ENCODE assay signal across 29 mouse cellular contexts in genomic region chr5:72493906-72494305, GRCm38 (mm10). TPM values are rescaled to one million over a fixed set of nuclear protein-coding genes. Genes with fewer than 3 reads are reported as not detected.
A peak's percentile ranks its signal among the peaks of the same experiment; 100 is the strongest.
DNase-seq lines count a peak whose midpoint lies in the region; ATAC-seq lines count a peak whose summit lies in the region.
"Had no signal": no experiment of that assay in that cellular context is flagged by ENCODE, and none has a peak within 500 bp of the region (broad histone marks: within the 10 kb centered on the region; RNA-seq: fewer than 3 reads in every experiment).

No protein-coding gene starts in this region.

- no peak overlapping the region for H3K9ac ChIP-seq in heart, embryonic 14.5 days (ENCODE audit: low read length)
- H3K9ac ChIP-seq: forebrain, embryonic 13.5 days; hindbrain, embryonic 13.5 days; liver, embryonic 14.5 days; midbrain, embryonic 15.5 days; neural tube, embryonic 12.5 days had no signal

- H3K27ac ChIP-seq in heart, embryonic 14.5 days (replicated peaks in 1 of 2; ENCODE audit: control insufficient read depth in 1 of 2, insufficient read depth in 1 of 2, low read depth in 2 of 2, low read length in 2 of 2): peak overlapping the region; percentile 84 to 85
- H3K27ac ChIP-seq: forebrain, embryonic 13.5 days; hindbrain, embryonic 13.5 days; liver, embryonic 14.5 days; midbrain, embryonic 10.5 days; midbrain, embryonic 15.5 days; neural tube, embryonic 12.5 days had no signal

- H3K4me2 ChIP-seq in heart, embryonic 14.5 days (ENCODE audit: low read length): peak overlapping the region; percentile 41
- H3K4me2 ChIP-seq: forebrain, embryonic 13.5 days; hindbrain, embryonic 13.5 days; midbrain, embryonic 15.5 days; neural tube, embryonic 12.5 days had no signal

- peak; percentile 70; the same call in 1 of the 2 replicates for ATAC-seq in heart, embryonic 14.5 days (ENCODE audit: insufficient number of reproducible peaks, insufficient read depth, low FRiP score, low read depth)
- ATAC-seq: forebrain, embryonic 13.5 days; intestine, postnatal 0 days; midbrain, embryonic 15.5 days had no signal

- H3K36me3 ChIP-seq in heart, embryonic 14.5 days (ENCODE audit: control insufficient read depth, insufficient read depth, low read length): no peaks in the 10 kb centered on the region
- H3K36me3 ChIP-seq: G1E; hindbrain, embryonic 13.5 days; midbrain, embryonic 10.5 days; midbrain, embryonic 15.5 days; neural tube, embryonic 12.5 days had no signal

- intact Hi-C loops in heart, postnatal 25 days (cut with DNase I): no loop called here

- peaks cover 22 to 30% of the 10 kb centered on the region in 2 experiments for H3K4me1 ChIP-seq in heart, embryonic 14.5 days (ENCODE audit: control insufficient read depth in 2 of 2, insufficient read depth in 2 of 2, low read length in 2 of 2)
- H3K4me1 ChIP-seq: forebrain, embryonic 13.5 days; hindbrain, embryonic 13.5 days; midbrain, embryonic 10.5 days; midbrain, embryonic 15.5 days; neural tube, embryonic 12.5 days had no signal

- H3K27me3 ChIP-seq in heart, embryonic 14.5 days (ENCODE audit: control insufficient read depth, insufficient read depth, low read length): no peaks in the 10 kb centered on the region
- H3K27me3 ChIP-seq: forebrain, embryonic 13.5 days; hindbrain, embryonic 13.5 days; midbrain, embryonic 15.5 days; neural tube, embryonic 12.5 days had no signal

- no peaks in the 10 kb centered on the region for H3K9me3 ChIP-seq in heart, embryonic 14.5 days (ENCODE audit: control insufficient read depth, low read length)
- H3K9me3 ChIP-seq: forebrain, embryonic 13.5 days; G1E; hindbrain, embryonic 13.5 days; midbrain, embryonic 10.5 days; midbrain, embryonic 15.5 days; neural tube, embryonic 12.5 days had no signal

- WGBS in heart, embryonic 14.5 days: 12% methylated on average over 7 of the region's 7 CpGs

- DNase-seq in heart, adult 11 months: peak; percentile 95
- no peak for DNase-seq in heart, postnatal 25 days (ENCODE audit: low spot score)
- peak; percentile 35 for DNase-seq in heart, adult 9 months (ENCODE audit: low spot score in 2 of 2)
- peak; percentile 65 for DNase-seq in heart, postnatal 4 days
- DNase-seq in layer of hippocampus, postnatal 10 days (ENCODE audit: low spot score in 2 of 2): no peak
- DNase-seq in cerebellum, postnatal 10 days: no peak
- DNase-seq: adrenal gland, adult 8-10 months; cerebellum, adult 11-12 months; cerebellum, adult 9-11 months; gastrocnemius, postnatal 25 days; kidney, adult 9 months; kidney, postnatal 10 days; liver; lung, adult 2 months; lung, postnatal 14 days; thymus, adult 2 months; thymus, postnatal 4 days had no signal

- H3K4me3 ChIP-seq in heart, embryonic 14.5 days (ENCODE audit: control insufficient read depth in 1 of 2, insufficient read depth in 1 of 2, low read depth in 1 of 2, low read length in 2 of 2): no peak overlapping the region
- H3K4me3 ChIP-seq: forebrain, embryonic 13.5 days; hindbrain, embryonic 13.5 days; midbrain, embryonic 10.5 days; midbrain, embryonic 15.5 days; neural tube, embryonic 12.5 days had no signal

RNA-seq across cellular contexts. Expression of gene Corin, which starts 10.4 kb away (rescaled TPM):
- total RNA-seq in heart, postnatal 25 days (2021): 100 to 1,000 TPM; 116 to 139 TPM
- 49.0 and 49.6 TPM in 2 replicates for polyA plus RNA-seq in heart, embryonic 14.5 days (2014; fragmentation: Nextera tagmentation; extraction: Ambion mirVana)
- 10 to 100 TPM; 57.1 to 57.8 TPM for total RNA-seq in heart, postnatal 4 days (2021)
- under 1 TPM in 1 of 2 experiments, not detected in 1; 0.16 TPM for total RNA-seq in layer of hippocampus, postnatal 10 days (2021)
- total RNA-seq: common myeloid progenitor, adult 5-6 weeks; megakaryocyte progenitor cell, adult 5-6 weeks had no signal
- polyA plus RNA-seq: G1E; large intestine, adult 2 months had no signal

Comparison
In these comparisons a context has a peak if more than half of its experiments do, and no peak if none do; other contexts are left out.
1. DNase-seq: peak in heart, adult 11 months (single experiment), heart, adult 9 months (2 of 2) and heart, postnatal 4 days (single experiment); none in heart, postnatal 25 days (single experiment), layer of hippocampus, postnatal 10 days (0 of 2) and cerebellum, postnatal 10 days (0 of 2).
2. RNA of gene Corin, which starts 10.4 kb away (total RNA-seq): 116 to 139 TPM in heart, postnatal 25 days and 57.1 to 57.8 TPM in heart, postnatal 4 days; 0.16 TPM in layer of hippocampus, postnatal 10 days; every median in the first group is over 10 times any median in the second.